Mouse (Mus musculus) monocyte, adult 2 months (primary cell): ENCODE measurements around the gene Trp53i11.

Experiments used
- DNase-seq, 2 experiments: peaks; one replicate each; pipeline ENCODE4 v3.0.0; 2022; ENCODE audit warnings: low spot score in 2 of 2, low read depth in 1 of 2

The Trp53i11 gene

DNA sequence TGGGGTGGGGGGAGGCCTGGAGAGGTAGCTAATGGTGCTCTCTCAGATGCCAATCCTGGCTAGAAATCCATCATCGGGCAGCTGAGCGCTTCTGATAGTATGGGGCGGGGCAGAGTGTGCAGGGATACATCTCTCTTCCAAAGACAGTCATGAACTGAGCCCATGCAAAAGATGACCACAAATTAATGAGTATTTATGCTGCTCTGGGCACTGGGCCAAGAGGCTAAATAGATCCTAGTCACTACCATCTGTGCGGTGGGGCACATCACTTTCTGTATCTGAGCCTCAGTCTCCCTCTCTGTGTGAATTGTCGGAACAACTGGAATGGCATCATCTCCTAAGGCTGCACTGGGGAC is 16.5 kb upstream of the Trp53i11 start:
- DNase-seq = no peak

DNA sequence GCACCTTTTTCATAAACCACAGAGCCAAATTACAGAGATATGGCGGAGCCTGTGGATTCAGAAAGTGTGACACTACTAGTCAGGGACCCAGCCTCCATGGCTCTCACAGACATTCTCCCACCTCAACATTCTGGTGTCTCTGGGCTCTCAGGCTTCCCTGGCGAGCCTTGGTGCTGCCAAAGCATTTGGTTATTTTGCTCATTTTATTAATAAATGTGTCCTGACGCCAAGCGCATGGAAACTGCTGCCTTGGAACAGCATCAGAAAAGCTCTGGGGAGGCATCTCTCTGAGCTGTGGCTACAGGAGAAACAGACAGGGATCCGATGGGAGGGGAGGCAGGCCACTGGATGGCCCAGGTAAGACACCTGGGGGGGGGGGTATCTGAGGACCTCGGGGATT is 15.4 kb upstream of the Trp53i11 start:
- no peak for DNase-seq

DNA sequence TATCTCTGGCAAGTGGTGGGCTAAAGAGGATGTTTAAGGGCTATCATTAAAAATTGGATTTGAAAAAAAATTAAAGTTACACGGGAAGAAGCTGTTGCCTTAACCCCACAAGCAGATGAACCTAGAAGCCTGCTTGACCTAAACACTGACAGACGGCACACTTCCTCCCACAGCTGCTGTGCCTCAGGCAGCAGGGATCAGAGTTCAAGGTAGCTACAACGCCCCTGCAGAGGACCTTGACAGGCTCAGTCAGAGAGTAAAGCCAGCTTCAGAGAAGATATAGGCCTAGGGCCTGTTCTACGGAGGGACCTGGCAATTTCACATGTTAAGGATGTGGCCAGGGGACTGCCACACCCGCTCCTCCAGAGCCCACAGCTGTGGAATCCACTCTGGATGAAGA is 14.9 kb upstream of the Trp53i11 start:
- no peak for DNase-seq

DNA sequence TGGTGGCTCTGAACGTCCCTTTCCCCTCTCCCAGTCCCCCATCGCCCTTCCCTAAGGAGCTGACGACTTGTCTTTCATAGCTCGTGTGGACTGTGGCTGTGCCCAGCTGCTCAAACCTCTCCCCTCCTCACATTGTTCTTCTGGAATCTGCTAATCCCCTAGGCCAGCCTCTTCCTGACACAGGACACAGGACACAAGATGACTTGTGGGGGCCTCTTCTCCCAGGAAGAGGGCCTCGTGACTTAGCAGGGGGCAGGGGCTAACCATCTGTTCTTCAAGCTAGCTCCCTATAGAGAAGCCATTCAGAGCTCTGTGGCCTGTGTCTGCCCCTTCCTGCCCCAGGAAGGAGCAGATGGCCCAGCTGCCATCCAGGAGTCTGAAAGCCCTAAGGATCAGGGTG is 13.2 kb upstream of the Trp53i11 start:
- DNase-seq = no peak

DNA sequence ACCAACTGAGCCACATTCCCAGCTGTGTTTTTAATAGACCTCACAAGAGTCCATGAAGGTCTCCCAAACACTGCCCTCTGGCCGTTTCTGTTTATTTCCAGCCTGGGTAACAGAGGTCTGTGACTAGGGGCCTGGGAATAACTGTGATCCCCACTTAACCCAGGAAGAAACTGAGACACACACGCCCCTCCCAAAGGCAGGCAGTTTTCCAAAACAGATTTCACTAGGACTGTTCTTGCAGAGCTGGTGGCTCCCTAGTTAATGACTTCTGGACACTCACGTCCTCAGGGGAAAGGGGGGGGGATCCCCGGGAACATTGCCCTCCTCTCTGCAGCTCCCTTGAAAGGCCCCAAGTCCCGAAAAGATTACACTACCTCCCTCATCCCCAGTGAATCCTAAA is 12.1 kb upstream of the Trp53i11 start:
- DNase-seq = no peak

DNA sequence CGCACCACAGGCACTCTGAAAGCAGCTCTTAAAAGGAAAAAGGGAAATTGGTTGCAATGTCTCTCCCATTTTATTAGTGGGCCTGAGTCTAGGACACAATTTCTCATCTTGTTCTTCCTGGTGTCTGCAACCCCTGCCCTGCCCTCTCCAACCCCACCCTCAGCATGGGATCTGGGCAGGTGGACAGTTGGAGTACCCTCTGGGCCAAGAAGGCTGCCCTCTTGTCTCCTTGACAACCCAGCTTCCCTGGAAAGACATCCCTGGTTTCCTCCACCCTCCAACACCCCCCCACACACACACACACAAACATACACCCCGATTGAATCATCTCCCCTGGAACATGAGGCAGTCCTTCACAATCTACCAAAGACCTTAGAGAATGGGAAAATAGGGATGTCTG is 11.6 kb upstream of the Trp53i11 start:
- DNase-seq = no peak

DNA sequence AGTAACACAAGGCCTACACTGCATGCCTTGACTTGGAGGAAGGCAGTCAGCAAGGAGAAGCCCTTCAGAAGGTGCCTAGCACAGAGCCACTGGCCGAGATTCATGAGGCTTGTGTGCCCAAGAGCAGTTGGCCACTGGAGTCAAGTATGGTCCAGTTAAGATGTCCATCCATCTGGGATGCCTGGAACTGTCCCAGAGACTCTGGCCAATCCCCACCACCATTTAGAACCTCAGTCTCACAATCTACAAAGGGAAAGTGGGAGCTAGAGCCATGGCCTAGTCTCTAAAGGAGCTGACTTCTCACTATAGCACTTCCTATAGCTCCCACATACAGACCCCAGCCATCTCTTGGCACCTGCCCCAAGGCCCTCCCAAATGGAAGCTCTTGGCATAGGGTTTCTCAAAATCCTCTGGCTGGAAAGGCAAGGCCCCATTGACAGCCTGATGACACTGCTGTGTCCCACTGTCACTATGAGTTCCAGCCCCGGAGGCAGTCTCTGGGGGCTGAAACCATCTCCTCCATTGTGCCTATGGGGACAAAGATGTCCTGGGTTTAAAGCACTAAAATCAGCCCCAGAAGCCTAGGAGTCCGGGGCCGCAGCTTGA is 11.1 kb upstream of the Trp53i11 start:
- DNase-seq = no peak

DNA sequence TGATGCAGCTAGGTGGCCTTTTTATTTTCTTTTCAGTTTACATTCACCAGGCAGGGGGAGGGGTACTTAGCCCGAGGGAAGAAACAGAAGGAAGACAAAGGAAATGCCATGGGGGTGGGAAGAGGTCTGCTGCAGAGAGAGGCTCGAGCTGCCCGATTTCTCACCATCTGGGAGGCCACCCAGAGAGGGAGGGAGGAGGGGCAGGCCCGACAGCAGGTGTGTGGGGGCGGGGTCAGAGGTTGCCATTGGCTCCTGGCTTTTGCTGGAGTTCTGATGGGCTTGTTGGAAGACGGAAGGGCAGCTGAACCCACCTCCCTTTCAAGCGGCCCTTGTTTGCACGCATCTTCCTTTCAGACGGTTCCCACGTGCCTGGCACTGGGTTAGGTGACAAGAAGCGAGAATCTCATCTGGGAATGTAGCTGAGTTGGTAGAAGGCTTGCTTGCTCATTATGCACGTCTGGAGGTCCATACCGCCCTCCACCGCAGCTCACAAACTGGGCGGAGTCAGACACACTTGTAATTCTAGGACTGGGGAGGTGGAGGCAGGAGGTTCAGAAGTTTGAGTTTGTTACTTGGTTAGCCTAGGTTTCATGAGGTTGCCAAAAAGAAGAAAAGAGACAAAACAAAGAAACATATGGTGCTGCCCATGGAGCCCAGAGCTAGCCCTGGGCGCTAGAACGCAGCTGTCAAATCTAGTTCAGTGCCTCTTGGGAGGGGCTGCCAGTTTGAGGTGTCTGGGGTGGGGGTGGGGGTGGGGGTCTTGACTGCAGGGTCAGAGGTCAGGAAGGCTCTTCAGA is 10.3 kb upstream of the Trp53i11 start:
- DNase-seq = no peak

DNA sequence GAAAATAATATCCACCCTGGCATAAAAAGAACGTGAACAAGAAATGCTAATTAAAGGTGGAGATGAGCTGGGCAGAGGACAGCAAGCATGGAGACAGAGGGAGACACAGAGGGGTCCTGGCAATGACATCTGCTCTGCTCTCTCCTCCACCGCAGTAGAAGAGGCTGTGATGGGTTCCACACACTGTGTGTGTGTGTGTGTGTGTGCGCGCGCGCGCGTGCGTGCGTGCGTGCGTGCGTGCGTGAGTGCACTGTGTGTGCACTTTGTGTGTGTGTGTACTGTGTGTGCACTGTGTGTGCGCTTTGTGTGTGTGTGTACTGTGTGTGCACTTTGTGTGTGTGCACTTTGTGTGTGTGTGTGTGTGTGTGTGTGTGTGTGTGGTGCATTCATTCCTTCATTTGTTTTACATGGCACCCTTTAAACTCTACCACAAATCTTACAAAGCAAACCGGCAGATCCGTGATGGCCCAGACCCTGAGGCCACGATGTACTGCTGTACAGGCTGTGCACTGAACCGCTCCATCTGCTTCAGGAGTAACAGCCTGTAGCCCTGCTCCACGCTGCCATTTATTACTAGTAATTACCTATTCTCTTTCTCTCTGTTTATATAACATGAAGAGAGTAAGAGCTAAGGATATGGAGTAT is 9.6 kb upstream of the Trp53i11 start:
- DNase-seq = no peak

DNA sequence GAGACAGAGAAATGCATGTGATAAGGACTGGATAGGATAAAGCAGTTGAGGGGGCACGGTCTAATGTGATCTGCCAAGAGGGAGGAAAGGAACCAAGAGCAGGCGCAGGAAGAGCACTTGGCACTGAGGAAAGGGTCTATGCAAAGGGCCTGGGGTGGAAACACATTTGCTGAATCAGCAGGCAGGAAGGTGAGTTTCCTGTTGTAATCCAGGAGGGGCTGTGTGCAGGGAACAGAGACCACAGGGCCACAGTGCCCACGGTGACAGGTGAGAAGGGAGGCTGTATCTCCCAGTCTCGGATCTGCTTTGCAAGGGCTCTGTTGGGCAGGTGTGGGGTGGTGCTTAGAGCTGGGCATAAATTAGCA is 9.1 kb upstream of the Trp53i11 start:
- no peak for DNase-seq

DNA sequence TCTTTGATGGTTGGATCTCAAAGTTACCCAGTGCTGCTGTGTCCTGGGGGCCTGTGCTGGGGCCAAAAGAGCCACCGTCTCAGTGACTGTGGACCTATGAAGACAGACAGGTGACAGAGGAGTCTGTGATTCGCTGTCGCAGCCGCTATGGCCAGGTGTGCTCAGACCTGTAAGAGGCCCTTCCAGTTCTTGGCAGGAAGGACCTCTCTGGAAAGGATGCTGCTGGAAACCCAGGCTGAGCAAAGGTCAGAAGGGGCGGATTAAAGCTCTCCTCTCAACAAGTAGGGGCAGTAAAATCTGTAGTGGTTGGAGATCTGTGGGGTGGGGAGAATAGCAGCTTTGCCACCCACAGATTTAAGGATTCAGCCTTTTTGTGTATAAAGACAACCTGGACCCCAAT is 7.7 kb upstream of the Trp53i11 start:
- DNase-seq = no peak

DNA sequence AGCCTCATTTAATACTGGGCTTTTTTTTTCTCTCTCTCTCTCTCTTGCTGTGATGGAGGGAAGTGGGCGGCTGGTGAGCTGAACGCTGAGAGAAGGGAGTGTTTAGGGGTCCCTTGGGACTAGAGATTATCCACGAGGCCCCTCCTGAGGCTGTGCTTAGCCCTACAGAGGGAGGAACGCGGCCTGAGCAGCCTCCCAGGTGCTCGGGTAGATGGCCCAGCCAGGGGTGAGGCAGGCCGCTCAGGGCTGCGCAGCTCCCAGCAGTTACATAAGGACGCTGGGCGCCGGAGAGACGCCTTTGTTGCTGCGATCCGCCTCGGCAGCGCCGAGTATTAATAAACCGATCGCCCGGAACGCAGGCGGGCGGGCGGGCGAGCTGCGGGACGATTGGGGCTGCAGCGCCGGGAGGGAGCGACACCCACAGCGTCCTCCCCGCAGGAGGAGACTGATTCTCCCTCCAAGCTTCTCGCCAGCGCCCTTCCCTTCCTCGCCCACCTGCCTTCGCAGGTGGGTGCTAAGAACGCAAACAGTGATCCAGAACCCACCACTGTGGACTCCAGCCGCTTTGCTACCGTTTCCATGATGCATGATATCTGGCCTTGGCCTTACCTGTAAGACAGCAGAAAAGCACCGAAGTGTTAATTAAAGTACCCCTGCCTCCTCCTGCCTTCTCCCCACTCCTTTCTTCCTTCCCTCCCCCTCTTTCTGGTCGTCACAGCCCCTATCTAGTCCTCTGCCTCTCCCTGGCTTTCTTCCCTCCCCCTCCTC is 7.1 kb upstream of the Trp53i11 start:
- DNase-seq = no peak

DNA sequence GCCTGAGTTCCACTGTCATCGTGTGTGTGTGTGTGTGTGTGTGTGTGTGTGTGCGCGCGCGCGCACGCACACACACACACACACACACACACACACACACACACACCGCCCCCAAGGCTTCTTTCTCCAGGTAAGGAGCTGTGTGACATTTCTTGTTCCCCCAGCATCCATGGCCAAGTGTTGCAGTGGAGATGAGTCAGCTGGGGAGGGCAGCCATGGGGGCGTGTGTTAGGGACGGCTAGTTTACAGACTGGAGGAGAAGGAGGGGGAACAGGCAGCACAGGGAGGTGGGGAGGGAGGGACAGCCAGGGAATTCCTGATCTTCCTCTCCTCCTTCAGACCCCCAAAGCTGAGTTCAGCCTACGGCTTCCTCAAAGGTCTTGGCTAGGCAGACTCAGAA is 4.5 kb upstream of the Trp53i11 start:
- DNase-seq = no peak

DNA sequence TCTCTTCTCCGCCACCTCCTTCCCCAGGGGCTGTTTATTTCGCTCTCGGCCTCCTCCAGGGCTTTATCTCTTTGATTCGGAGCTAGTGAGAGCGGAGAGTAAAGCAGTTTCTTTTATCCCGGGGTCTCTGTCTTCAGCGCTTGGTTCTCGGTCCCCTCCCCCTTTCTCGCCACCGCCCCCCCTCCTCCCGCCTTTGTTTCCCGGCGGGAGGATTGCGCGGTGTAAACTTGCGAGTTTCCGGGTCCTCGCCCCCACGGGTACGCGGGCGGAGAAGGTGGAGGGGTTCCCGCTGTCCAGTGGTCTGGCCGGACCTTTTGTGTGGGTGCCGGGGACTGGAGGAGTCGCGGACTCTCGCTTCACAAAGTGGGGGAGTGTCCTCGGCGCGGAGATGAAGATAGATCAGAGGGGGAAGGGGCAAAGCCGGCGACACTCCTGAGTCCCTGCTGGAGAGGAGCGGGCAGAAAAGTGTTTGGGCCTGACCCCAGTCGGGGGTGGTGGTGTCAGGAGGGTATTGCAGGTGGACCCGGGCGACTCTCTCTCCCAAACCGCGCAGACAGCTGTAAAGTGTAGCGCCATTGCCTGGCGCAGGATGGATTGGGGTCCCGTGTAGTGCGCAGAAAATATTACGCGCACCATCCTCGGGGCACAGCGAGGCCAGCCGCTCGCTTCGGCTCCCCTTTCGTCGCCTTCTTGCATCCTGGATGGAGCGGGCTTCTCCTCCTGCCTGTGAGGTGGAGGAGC is 842 bp downstream of the Trp53i11 start:
- DNase-seq = no peak

DNA sequence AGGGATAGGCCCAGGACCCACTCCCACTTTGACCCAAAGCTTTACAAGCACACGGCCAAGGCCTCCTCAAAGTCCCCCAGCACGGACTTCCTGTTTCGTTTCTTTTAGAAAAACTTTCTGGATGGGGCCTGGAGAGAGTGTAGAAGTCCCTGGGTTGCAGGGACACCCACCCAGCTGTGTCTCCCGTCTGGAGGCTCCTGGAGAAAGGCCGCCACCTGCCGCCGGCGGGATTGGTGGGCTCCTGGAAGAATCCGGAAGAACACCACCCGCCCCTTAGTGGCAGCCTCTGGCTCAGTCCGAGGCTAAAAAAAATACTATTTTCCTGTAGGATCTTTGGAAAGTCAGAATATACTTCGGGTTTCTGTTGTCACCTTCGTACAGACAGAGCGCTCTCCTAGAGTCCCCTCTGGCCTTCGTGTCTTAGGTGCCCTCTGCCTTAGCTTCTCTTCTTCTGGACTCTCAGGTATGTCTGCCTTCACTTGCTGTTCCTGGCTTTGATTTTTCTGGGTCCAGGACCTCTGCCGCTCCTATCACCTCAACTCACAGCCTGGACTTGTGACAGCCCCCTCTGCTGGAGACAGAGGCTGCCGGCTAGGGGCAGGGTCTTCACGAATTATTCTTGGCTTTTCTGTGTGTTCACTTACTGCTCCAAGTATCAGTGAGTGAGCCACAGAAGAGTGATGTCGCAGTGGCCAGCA is 1.6 kb downstream of the Trp53i11 start:
- no peak for DNase-seq

DNA sequence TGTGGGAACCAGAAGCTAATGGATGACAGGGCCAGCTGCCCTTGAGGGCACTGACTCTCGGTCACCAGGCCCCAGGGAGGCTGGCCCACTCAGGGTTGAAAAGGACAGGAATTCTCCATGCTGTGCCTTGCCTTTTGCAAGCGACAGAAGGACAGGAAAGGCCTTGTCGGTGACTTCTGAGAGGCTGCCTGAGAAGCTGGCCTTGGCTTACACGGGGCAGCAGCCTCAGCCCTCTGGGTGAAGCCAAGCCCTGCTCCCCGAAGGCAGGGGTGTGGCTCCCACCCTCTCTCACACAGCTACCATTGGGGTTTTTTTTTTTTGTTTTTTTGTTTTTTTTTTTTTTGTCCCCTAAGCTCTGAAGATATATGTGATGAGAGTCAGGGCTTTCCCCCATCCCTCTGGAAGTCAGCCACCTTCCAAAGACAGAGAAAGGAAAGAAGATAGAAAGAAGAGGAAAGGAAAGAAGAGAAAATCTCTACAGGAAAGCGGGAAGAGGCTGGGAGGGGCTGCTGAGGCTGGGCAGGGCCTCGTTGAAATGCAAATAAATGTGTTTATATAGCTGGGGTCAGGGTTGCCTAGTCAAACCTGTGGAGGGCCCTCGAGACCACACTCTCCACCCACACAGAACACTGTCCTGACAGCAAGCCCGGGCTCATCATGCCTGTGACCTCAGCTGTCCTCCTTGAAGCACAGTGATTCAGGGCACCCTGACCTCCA is 3.6 kb downstream of the Trp53i11 start:
- DNase-seq = no peak

DNA sequence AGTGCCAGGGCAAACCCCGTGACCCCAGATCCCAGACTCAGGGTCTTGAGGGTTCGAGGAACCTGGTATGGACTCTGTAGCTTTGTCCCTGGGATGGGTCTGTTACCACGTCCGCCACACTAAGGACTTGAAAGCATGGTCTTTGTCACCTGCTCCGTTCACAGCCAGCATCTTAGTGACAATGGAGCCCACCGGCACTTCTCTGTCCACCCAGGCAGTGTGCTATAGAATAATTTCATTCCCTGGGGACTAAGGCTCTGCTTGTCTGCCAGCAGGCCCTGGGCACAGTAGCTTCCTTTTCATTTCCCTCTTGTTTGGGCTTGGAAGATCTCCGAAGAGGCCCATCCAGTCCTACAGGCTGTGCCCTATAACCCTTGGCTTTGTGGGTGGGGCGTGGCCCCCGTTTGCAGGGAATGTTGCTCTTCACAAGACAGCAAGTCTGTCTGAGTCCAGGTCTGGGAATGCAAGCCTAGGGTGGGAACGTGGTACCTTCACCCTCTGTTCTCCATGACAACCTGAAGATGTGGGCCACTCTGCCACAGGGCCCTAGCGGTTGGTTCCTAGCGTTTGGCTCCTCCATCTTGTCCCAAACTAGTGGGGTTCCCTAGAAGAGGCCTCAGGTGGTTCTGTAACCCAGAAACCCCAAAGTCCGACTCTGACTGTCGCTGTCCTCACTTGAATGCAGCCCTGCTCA is 4.3 kb downstream of the Trp53i11 start:
- DNase-seq = no peak

DNA sequence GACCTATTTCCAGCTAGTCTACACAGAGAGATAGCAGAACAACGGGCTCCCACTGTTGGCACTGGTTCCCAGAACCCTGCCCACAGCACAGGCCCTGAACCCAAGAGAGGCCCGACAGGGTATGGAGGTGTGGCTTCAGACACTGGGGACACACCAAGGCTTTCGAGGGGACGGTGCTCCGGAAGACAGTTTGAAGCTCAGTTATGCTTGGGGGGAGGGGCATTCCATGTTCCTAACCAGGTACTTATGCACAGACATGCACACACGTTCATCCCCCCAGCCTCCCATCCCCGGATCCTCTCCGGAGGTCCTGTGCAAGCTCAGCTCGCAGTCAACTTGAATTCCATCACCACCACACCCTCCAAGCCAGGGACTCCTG is 4.8 kb downstream of the Trp53i11 start:
- no peak for DNase-seq

DNA sequence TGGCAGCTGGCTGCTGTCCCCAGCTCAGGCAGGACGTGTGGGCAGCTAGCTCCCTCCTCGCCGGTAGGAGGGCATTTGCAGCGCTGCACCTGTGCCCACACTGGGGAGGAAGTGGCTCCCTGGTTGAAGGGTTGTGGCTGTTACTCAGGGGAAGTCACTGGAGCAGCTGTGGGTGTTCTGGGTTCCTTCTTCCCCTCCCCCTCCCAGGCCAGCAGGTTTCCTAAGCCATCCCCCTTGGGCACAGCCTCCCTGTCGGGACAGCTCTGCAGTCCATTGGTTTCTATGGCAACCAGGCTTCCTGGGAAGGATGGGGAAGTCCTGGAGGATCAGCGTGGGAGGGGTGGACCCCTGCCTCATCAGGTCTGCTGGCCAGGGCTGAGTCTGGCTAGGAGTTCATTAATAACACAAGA is 5.3 kb downstream of the Trp53i11 start:
- no peak for DNase-seq

DNA sequence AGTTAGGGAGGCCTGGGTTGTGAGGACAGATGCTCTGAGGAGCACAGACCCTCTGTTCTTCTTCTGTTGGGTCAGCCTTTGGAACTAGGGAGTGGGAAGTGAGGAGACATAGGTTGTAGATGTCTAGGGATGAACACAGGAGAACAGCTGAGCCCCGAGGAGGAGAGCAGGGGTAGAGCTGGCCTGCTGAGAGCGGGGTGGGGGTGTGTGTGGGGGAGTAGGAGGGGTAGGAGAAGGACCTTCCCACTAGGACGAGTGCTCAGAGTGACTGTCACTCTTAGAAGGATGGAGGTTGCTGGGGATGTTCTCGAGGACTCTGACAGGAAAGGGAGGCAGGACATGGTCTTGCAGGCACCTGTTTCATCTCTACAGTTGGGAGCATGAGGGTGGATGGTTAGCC is 6.5 kb downstream of the Trp53i11 start:
- no peak for DNase-seq
